In the genomic region with DNA sequence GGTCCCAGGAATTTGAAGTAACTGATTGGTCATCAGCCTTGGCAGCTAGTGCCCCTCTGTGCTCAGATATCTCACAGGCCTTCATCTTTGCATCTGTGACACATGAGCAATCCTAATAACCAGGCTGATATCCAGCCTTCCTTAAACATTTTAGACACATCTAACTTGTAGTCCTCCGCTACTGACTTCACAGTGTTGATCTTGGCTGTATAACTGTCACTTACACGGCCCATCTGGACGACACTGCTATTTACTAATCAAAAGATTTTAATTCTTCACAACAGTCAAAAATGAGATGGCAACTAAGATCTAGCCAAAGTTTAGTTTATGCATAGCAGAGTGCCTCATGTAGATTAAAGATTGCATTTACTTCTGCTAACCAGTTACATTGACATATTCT, we compare ENCODE assay signal across 21 mouse cellular contexts.
"Had no signal": no experiment of that assay in that cellular context is flagged by ENCODE, and none has a peak within 500 bp of the region (broad histone marks: within the 10 kb centered on the region; RNA-seq: fewer than 3 reads in every experiment).

No protein-coding gene starts in this region.

- ATAC-seq: hindbrain, postnatal 0 days; inflammation-experienced regulatory T-cells, adult 6 months; intestine, embryonic 16.5 days; lung, postnatal 0 days; midbrain, embryonic 13.5 days; midbrain, embryonic 16.5 days had no signal

- H3K4me1 ChIP-seq: limb, embryonic 12.5 days; limb, embryonic 15.5 days; midbrain, embryonic 10.5 days; stomach, embryonic 15.5 days had no signal

- H3K4me3 ChIP-seq: limb, embryonic 12.5 days; limb, embryonic 15.5 days; megakaryocyte, embryonic 14.5 days; midbrain, embryonic 10.5 days; midbrain, embryonic 13.5 days; myocyte; neural tube, embryonic 13.5 days; stomach, embryonic 15.5 days had no signal

- H3K27ac ChIP-seq: hindbrain, postnatal 0 days; limb, embryonic 12.5 days; limb, embryonic 15.5 days; liver, embryonic 14.5 days; midbrain, embryonic 10.5 days; midbrain, embryonic 13.5 days; neural tube, embryonic 13.5 days; stomach, embryonic 15.5 days had no signal

- DNase-seq: left cerebral cortex, postnatal 4 days; liver, postnatal 0 days; retina, postnatal 1 day; right cerebral cortex, postnatal 25 days; spleen, adult 18-20 months; thymus, postnatal 25 days had no signal

- H3K9ac ChIP-seq: limb, embryonic 12.5 days; limb, embryonic 15.5 days; liver, embryonic 14.5 days; liver, postnatal 0 days; midbrain, embryonic 13.5 days; neural tube, embryonic 13.5 days; stomach, embryonic 15.5 days had no signal

- H3K36me3 ChIP-seq: limb, embryonic 12.5 days; limb, embryonic 15.5 days; midbrain, embryonic 10.5 days; midbrain, embryonic 13.5 days; neural tube, embryonic 13.5 days; stomach, embryonic 15.5 days had no signal

- H3K27me3 ChIP-seq: limb, embryonic 15.5 days; megakaryocyte, embryonic 14.5 days; midbrain, embryonic 13.5 days; neural tube, embryonic 13.5 days; stomach, embryonic 15.5 days had no signal

- H3K4me2 ChIP-seq: limb, embryonic 12.5 days; limb, embryonic 15.5 days; liver, embryonic 11.5 days; midbrain, embryonic 13.5 days; neural tube, embryonic 13.5 days; stomach, embryonic 15.5 days had no signal

- H3K9me3 ChIP-seq: limb, embryonic 12.5 days; limb, embryonic 15.5 days; megakaryocyte, embryonic 14.5 days; midbrain, embryonic 10.5 days; midbrain, embryonic 13.5 days; neural tube, embryonic 13.5 days; stomach, embryonic 15.5 days had no signal
